Mouse (Mus musculus): ENCODE measurements around the gene Mknk2. TPM values are rescaled to one million over a fixed set of nuclear protein-coding genes. Genes with fewer than 3 reads are reported as not detected.

Gene Mknk2
- 100 to 1,000 TPM; 243 to 270 TPM for total RNA-seq (2021)
- long read RNA-seq, experiment 1, transcript Mknk2-205 (14 exons, 3,439 nt): major isoform, 33 of 235 reads
- long read RNA-seq, experiment 1, partial matches to known transcripts: 21 of 235 reads
- long read RNA-seq, experiment 1, other reads (novel, unspliced or antisense): 178 of 235 reads
- long read RNA-seq, experiment 2, transcript Mknk2-205 (14 exons, 3,439 nt): major isoform, 113 of 444 reads
- long read RNA-seq, experiment 2, partial matches to known transcripts: 56 of 444 reads
- long read RNA-seq, experiment 2, other reads (novel, unspliced or antisense): 274 of 444 reads

GRCm38 (mm10) chr10:80677942-80678436 is at the start of gene Mknk2:
TSS of gene Mknk2 (minus strand) at chr10:80678112.
- peak; percentile 93 for DNase-seq

GRCm38 (mm10) chr10:80717281-80717680 is 39.4 kb upstream of the Mknk2 start:
- no peak for DNase-seq

- DNase-seq: no peak
Observed at GRCm38 (mm10) chr10:80710834-80711233, 32.9 kb upstream of the Mknk2 start.

GRCm38 (mm10) chr10:80705479-80705878 is 27.6 kb upstream of the Mknk2 start:
- DNase-seq: no peak

- no peak for DNase-seq
Observed at GRCm38 (mm10) chr10:80705033-80705432, 27.1 kb upstream of the Mknk2 start.

- no peak for DNase-seq
Observed at GRCm38 (mm10) chr10:80704418-80704817, 26.5 kb upstream of the Mknk2 start.

- no peak for DNase-seq
Observed at GRCm38 (mm10) chr10:80703643-80704042, 25.7 kb upstream of the Mknk2 start.

GRCm38 (mm10) chr10:80702536-80703390 is 24.9 kb upstream of the Mknk2 start:
- DNase-seq: peak; percentile 96

- peak; percentile 100 for DNase-seq
Observed at GRCm38 (mm10) chr10:80701721-80702535, 24.0 kb upstream of the Mknk2 start, which contains the start of the genes Mob3a and Izumo4. TSS of gene Mob3a (minus strand) at chr10:80701977. TSS of gene Izumo4 (plus strand) at chr10:80702184.

- no peak for DNase-seq
Observed at GRCm38 (mm10) chr10:80700732-80701131, 22.8 kb upstream of the Mknk2 start.

- DNase-seq: no peak
Observed at GRCm38 (mm10) chr10:80700038-80700504, 22.2 kb upstream of the Mknk2 start.

GRCm38 (mm10) chr10:80698605-80699004 is 20.7 kb upstream of the Mknk2 start:
- DNase-seq: no peak

GRCm38 (mm10) chr10:80697812-80698211 is 19.9 kb upstream of the Mknk2 start:
- no peak for DNase-seq

GRCm38 (mm10) chr10:80697393-80697787 is 19.5 kb upstream of the Mknk2 start:
- DNase-seq: no peak

GRCm38 (mm10) chr10:80696502-80697392 is 18.8 kb upstream of the Mknk2 start:
- DNase-seq: no peak

- DNase-seq: no peak
Observed at GRCm38 (mm10) chr10:80695801-80696501, 18.0 kb upstream of the Mknk2 start.

GRCm38 (mm10) chr10:80695186-80695585 is 17.3 kb upstream of the Mknk2 start:
- DNase-seq: peak; percentile 56

- DNase-seq: no peak
Observed at GRCm38 (mm10) chr10:80694159-80694938, 16.4 kb upstream of the Mknk2 start.

GRCm38 (mm10) chr10:80693401-80694045 is 15.6 kb upstream of the Mknk2 start:
- no peak for DNase-seq
